Mouse (Mus musculus) hindbrain, embryonic 11.5 days (tissue): Measurements from ENCODE around the gene Slc2a2. TPM values are rescaled to one million over a fixed set of nuclear protein-coding genes. Genes with fewer than 3 reads are reported as not detected.

Experiments
- ATAC-seq: fragments of 200-750 bp; cut with Nextera tagmentation; 2 replicates; pipeline ENCODE4 v1.8.0; 2017; ENCODE audit warnings: mild to moderate bottlenecking, moderate TSS enrichment, moderate library complexity; ENCODE audit not compliant: low FRiP score
- DNase-seq: peaks from one replicate; pipeline ENCODE4 v3.0.0-alpha.2; 2015; ENCODE audit warnings: low spot score
- H3K27ac ChIP-seq: fragments of 300-500 bp; sonication (generic); 2 replicates; pipeline ENCODE4 v1.5.1; 2014; ENCODE audit warnings: mild to moderate bottlenecking, low read depth, low read length
- H3K27me3 ChIP-seq: fragments of 300-500 bp; sonication (generic); 2 replicates; pipeline ENCODE4 v1.6.1; 2014; ENCODE audit warnings: mild to moderate bottlenecking, low read length, moderate library complexity, mixed read lengths; ENCODE audit not compliant: control insufficient read depth, insufficient read depth
- H3K36me3 ChIP-seq: fragments of 300-500 bp; sonication (generic); 2 replicates; pipeline ENCODE4 v1.6.1; 2014; ENCODE audit warnings: mild to moderate bottlenecking, low read length, moderate library complexity, mixed read lengths; ENCODE audit not compliant: control insufficient read depth, insufficient read depth
- H3K4me1 ChIP-seq: fragments of 300-500 bp; sonication (generic); replicated peaks from 2 replicates; pipeline ENCODE4 v1.6.1; 2014; ENCODE audit warnings: low read length, mixed read lengths; ENCODE audit not compliant: control insufficient read depth, insufficient read depth
- H3K4me2 ChIP-seq: fragments of 300-500 bp; sonication (generic); replicated peaks from 2 replicates; pipeline ENCODE4 v1.6.1; 2014; ENCODE audit warnings: mild to moderate bottlenecking, low read depth, low read length
- H3K4me3 ChIP-seq: fragments of 300-500 bp; sonication (generic); 2 replicates; pipeline ENCODE4 v1.5.1; 2014; ENCODE audit warnings: low read depth, low read length
- H3K9ac ChIP-seq: fragments of 300-500 bp; sonication (generic); 2 replicates; pipeline ENCODE4 v1.6.1; 2014; ENCODE audit warnings: low read depth, low read length
- H3K9me3 ChIP-seq: fragments of 300-500 bp; sonication (generic); 2 replicates; pipeline ENCODE4 v1.6.1; 2016; ENCODE audit warnings: low read length; ENCODE audit not compliant: control insufficient read depth
- WGBS: fragments of 180-500 bp; shearing (Covaris S2); extraction: QIAGEN DNeasy Blood & Tissue Kit; methylation state at CpG from one replicate; pipeline ENCODE4 v1.1.7; 2014; 5-methylcytosine and 5-hydroxymethylcytosine counted together
- polyA plus RNA-seq: library from polyadenylated mRNA; unstranded; fragments of >200 nt; fragmentation: Nextera tagmentation; extraction: Ambion mirVana; gene quantifications from 2 replicates; pipeline ENCODE4 v1.2.1, GENCODE M21; 2014

Slc2a2 gene
- 0.25 TPM in 1 of 2 replicates, not detected in the other for polyA plus RNA-seq

GRCm38 (mm10) chr3:28697797-28698196 is at the start of gene Slc2a2:
Gene Slc2a2, plus strand, starts transcription at chr3:28697903.
- Histone ChIP-seq H3K27ac (no peak within 1 kb of the TSS), H3K4me3 (no peak within 1 kb of the TSS), H3K4me2 (no peak within 1 kb of the TSS), H3K4me1 (no peaks in the 10 kb centered on the region), H3K36me3 (no peaks in the 10 kb centered on the region), H3K27me3 (no peaks in the 10 kb centered on the region), H3K9me3 (no peaks in the 10 kb centered on the region), H3K9ac (no peak within 1 kb of the TSS)
- no peak for DNase-seq
- ATAC-seq: no peak
- WGBS: 89% methylated on average over 2 of the region's 2 CpGs

DNA sequence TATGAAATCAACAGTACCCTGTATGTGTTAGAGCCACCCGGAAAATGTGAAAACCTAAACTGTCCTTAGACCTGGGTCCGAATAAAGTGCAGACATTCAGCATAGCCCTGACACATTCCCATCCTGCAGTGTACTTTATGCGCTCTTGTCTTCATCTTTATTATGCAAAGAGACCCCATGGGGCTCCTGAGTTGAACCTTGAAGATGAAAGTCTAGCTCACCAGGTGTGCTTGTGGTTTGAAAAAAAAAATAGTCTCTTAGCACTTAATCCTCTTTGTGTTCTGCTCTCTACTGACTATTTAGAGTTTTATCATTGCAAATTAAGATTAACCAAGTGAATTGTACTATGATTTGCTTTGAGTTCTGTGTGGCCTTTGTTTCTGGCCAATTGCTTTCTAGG is 45.1 kb upstream of the Slc2a2 start:
- Histone ChIP-seq H3K4me3 (no peak overlapping the region), H3K9ac (no peak overlapping the region), H3K9me3 (no peaks in the 10 kb centered on the region), H3K4me2 (no peak overlapping the region), H3K36me3 (no peaks in the 10 kb centered on the region), H3K27me3 (no peaks in the 10 kb centered on the region), H3K27ac (no peak overlapping the region), H3K4me1 (no peaks in the 10 kb centered on the region)
- ATAC-seq: no peak
- DNase-seq: no peak
- 59% methylated on average over 3 of the region's 3 CpGs for WGBS

GRCm38 (mm10) chr3:28653043-28653442 is 44.7 kb upstream of the Slc2a2 start:
- Histone ChIP-seq H3K4me3 (no peak overlapping the region), H3K27ac (no peak overlapping the region), H3K9ac (no peak overlapping the region), H3K4me1 (no peaks in the 10 kb centered on the region), H3K36me3 (no peaks in the 10 kb centered on the region), H3K4me2 (no peak overlapping the region), H3K9me3 (no peaks in the 10 kb centered on the region), H3K27me3 (no peaks in the 10 kb centered on the region)
- ATAC-seq: no peak
- no peak for DNase-seq
- WGBS: 89% methylated on average over 3 of the region's 3 CpGs

- no peak overlapping the region for H3K27ac ChIP-seq
- H3K4me2 ChIP-seq: no peak overlapping the region
- DNase-seq (no peak), ATAC-seq (no peak)
- H3K4me3 ChIP-seq: no peak overlapping the region
- no peaks in the 10 kb centered on the region for H3K4me1 ChIP-seq
- H3K27me3 ChIP-seq: no peaks in the 10 kb centered on the region
- no peaks in the 10 kb centered on the region for H3K9me3 ChIP-seq
- no peak overlapping the region for H3K9ac ChIP-seq
- H3K36me3 ChIP-seq: no peaks in the 10 kb centered on the region
These were observed 43.0 kb upstream of the Slc2a2 start for GRCm38 (mm10) chr3:28654740-28655139.

GRCm38 (mm10) chr3:28658349-28658748 is 39.4 kb upstream of the Slc2a2 start:
- Histone ChIP-seq H3K27me3 (no peaks in the 10 kb centered on the region), H3K9ac (no peak overlapping the region), H3K27ac (no peak overlapping the region), H3K36me3 (no peaks in the 10 kb centered on the region), H3K9me3 (no peaks in the 10 kb centered on the region), H3K4me1 (no peaks in the 10 kb centered on the region), H3K4me3 (no peak overlapping the region), H3K4me2 (no peak overlapping the region)
- no peak for ATAC-seq
- no peak for DNase-seq
- WGBS: 44% methylated on average over 1 of the region's 1 CpGs

- WGBS: 81% methylated on average over 7 of the region's 7 CpGs
- no peak for DNase-seq
These were observed 16.9 kb upstream of the Slc2a2 start for GRCm38 (mm10) chr3:28680851-28681250.

DNA sequence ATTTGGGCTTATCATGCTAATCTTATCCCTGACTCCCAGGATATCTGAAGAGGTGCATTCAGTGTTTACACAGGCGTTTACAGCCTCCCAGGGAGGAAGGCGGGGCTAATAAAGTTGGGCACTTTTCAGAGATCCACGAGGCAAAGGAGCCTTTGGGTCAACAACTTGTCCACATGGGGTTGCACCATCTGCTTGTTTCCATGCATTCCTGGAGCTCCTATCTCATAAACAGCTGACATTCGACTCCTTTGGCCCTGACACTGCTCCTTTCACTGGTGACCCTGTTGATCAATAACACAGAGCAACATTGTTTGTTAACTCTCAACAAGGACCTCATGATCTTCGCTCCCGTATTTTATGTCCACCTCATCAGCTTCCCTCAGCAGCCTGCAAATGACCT is 15.8 kb upstream of the Slc2a2 start:
- WGBS: 34% methylated on average over 6 of the region's 6 CpGs
- H3K36me3 ChIP-seq: no peaks in the 10 kb centered on the region
- H3K27me3 ChIP-seq: no peaks in the 10 kb centered on the region
- no peaks in the 10 kb centered on the region for H3K4me1 ChIP-seq
- no peak overlapping the region for H3K9ac ChIP-seq
- no peak overlapping the region for H3K27ac ChIP-seq
- DNase-seq (no peak), ATAC-seq (no peak)
- H3K4me2 ChIP-seq: no peak overlapping the region
- no peaks in the 10 kb centered on the region for H3K9me3 ChIP-seq
- H3K4me3 ChIP-seq: no peak overlapping the region

More at GRCm38 (mm10) chr3:28680851-28681250, 16.9 kb upstream of the Slc2a2 start:
- Histone ChIP-seq H3K27me3 (no peaks in the 10 kb centered on the region), H3K4me3 (no peak overlapping the region), H3K36me3 (no peaks in the 10 kb centered on the region), H3K9ac (no peak overlapping the region), H3K27ac (no peak overlapping the region), H3K4me2 (no peak overlapping the region), H3K9me3 (no peaks in the 10 kb centered on the region), H3K4me1 (no peaks in the 10 kb centered on the region)
- no peak for ATAC-seq

GRCm38 (mm10) chr3:28682411-28682810 is 15.3 kb upstream of the Slc2a2 start:
- Histone ChIP-seq H3K27me3 (no peaks in the 10 kb centered on the region), H3K4me2 (no peak overlapping the region), H3K4me3 (no peak overlapping the region), H3K9me3 (no peaks in the 10 kb centered on the region), H3K9ac (no peak overlapping the region), H3K36me3 (no peaks in the 10 kb centered on the region), H3K4me1 (no peaks in the 10 kb centered on the region), H3K27ac (no peak overlapping the region)
- DNase-seq (no peak), ATAC-seq (no peak)
- 63% methylated on average over 3 of the region's 3 CpGs for WGBS

DNA sequence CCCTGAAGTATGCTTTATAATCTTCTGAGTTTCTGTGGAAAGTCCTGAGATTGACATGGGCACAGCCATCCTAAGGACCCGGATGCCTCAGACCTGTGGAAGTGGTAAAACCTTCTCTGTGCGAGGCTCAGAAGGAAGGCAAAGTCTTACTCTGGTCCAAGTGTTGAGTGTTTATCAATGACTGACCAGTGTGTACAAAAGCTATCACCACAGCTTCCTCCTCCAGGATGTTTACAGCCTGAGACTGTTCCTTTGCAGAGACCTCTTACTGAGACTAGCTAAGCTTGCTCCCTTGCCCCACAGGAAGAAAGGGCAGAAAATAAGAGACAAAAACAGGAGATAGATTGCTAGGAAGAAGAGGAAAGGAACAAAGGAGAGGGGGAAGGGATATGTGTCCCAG is 12.2 kb upstream of the Slc2a2 start:
- Histone ChIP-seq H3K9ac (no peak overlapping the region), H3K4me3 (no peak overlapping the region), H3K4me2 (no peak overlapping the region), H3K9me3 (no peaks in the 10 kb centered on the region), H3K4me1 (no peaks in the 10 kb centered on the region), H3K27me3 (no peaks in the 10 kb centered on the region), H3K27ac (no peak overlapping the region), H3K36me3 (no peaks in the 10 kb centered on the region)
- DNase-seq: no peak
- 88% methylated on average over 2 of the region's 2 CpGs for WGBS
- no peak for ATAC-seq
